Mouse (Mus musculus) cerebellum, adult 2 months (tissue): ENCODE measurements at regions not wholly inside any gene's neighbourhood (a gene's known extent, or its start where the extent isn't known, plus 50 kb on each side); places are given as distances from the start of the nearest gene placed in this dataset.
"Not testable (repeated sequence)": the region's sequence is repeated elsewhere in the genome, so short reads cannot be mapped to it uniquely, and the experiment has no call there.

Experiments
- CTCF ChIP-seq: fragments of 200-500 bp; IDR thresholded peaks from 2 replicates; pipeline ENCODE4 v1.5.1; 2011; ENCODE audit warnings: low read depth, mild to moderate bottlenecking, control low read depth, low read length, moderate library complexity, borderline replicate concordance; ENCODE audit not compliant: insufficient read depth
- POLR2A ChIP-seq: fragments of 200-500 bp; IDR thresholded peaks from 2 replicates; pipeline ENCODE4 v1.6.1; 2011; ENCODE audit warnings: low read length, control low read depth, borderline replicate concordance; ENCODE audit not compliant: insufficient read depth

DNA sequence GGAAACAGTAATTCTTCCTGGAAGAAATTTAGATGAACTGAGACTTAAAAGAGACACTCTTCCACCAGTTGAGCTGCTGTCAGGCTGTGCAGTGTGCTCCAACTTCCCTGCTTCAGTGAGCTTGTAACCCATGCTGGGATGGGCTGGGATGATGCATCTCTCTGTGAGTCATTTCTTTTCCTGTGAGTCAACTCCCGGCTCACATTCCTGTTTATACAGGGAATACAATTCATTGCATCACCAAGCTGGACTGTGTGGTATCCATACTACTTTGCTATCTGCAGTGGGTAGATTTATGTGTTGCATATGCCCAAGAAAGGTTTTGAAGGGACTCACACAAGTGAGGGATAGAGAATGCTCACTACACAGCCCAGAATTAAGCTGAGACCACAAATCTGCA, 93.0 kb downstream of the Hsp90b1 start:
- not testable (repeated sequence) for TF ChIP-seq CTCF, POLR2A
